Mouse (Mus musculus): ENCODE data around the gene Slc29a3.

DNA sequence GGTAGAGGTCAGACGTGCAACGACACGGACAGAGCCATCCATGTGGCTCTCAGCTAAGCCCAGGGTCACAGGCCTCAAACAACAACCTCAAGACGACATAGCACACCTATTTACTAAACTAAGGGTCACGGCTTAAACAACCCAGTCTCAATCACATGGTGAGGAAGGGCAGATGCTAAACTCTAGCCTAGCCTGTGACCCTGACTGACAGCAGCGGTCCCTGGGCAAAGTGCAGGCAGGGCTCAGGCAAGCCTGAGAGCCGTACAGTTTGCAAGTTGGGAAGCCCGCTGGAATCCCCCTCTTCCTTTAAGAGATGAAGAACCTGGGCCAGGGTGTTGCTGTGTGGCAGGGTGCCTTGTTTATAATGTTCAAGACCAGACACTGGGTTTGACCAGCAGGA, 42.2 kb upstream of the Slc29a3 start:
- TF ChIP-seq CTCF (IDR thresholded peaks at IDR 0.05; ENCODE audit: low read depth), result no peak
- no peak for TF ChIP-seq EP300 (IDR thresholded peaks at IDR 0.05; ENCODE audit: low read depth)
